In genomic region chr9:21463138-21463590, GRCm38 (mm10) we compare ENCODE assay signal across 8 mouse cellular contexts. TPM values are rescaled to one million over a fixed set of nuclear protein-coding genes. Genes with fewer than 3 reads are reported as not detected.
DNase-seq lines count a peak whose midpoint lies in the region; ATAC-seq lines count a peak whose summit lies in the region.

No protein-coding gene starts in this region.

- peak; percentile 67 for ATAC-seq in frontal cortex, adult (ENCODE audit: low TSS enrichment)
- peak; percentile 92 for ATAC-seq in megakaryocyte, adult 5-6 weeks (ENCODE audit: poor library complexity, severe bottlenecking)

- intact Hi-C loops in heart, postnatal 36 days (cut with DNase I) = loop anchor here (2.0 kb wide), 1 partner anchor 34 kb away; no protein-coding TSS in a partner anchor

- DNase-seq in cerebellum, adult 9-10 months = peak; percentile 39
- no peak for DNase-seq in cerebellum, adult 11 months
- DNase-seq in adrenal gland, adult 18-20 months (ENCODE audit: low spot score in 2 of 2) = peak; percentile 51 to 65
- DNase-seq in heart, postnatal 36 days = peak; percentile 57 to 72
- peak; percentile 31 to 42 for DNase-seq in layer of hippocampus, postnatal 14 days (ENCODE audit: low spot score in 2 of 2)
- peak; percentile 49 for DNase-seq in testis, postnatal 14 days (ENCODE audit: low spot score)

RNA-seq across cellular contexts. Expression of gene Dnm2, which starts 38.5 kb away (rescaled TPM):
- total RNA-seq in adrenal gland, adult 18-20 months (2021) = 100 to 1,000 TPM in 1 of 2 experiments, 10 to 100 TPM in 1; 88.5 to 112 TPM
- 10 to 100 TPM; 63.9 to 72.4 TPM for total RNA-seq in heart, postnatal 36 days (2021)
- total RNA-seq in layer of hippocampus, postnatal 14 days (2021) = 10 to 100 TPM; 70.0 to 77.2 TPM
- 94.9 and 101 TPM in 2 replicates for total RNA-seq in megakaryocyte, adult 5-6 weeks (2015)
- 131 and 144 TPM in 2 replicates for total RNA-seq in megakaryocyte, adult 5-6 weeks (2017)

RNA-seq across cellular contexts. Expression of gene Tmed1, which starts 46.9 kb away (rescaled TPM):
- 10 to 100 TPM; 25.6 to 28.8 TPM for total RNA-seq in adrenal gland, adult 18-20 months (2021)
- 10 to 100 TPM; 44.9 to 46.9 TPM for total RNA-seq in heart, postnatal 36 days (2021)
- 10 to 100 TPM; 13.7 to 15.0 TPM for total RNA-seq in layer of hippocampus, postnatal 14 days (2021)
- total RNA-seq in megakaryocyte, adult 5-6 weeks (2015) = 5.4 and 6.2 TPM in 2 replicates
- 8.7 and 9.3 TPM in 2 replicates for total RNA-seq in megakaryocyte, adult 5-6 weeks (2017)

RNA-seq across cellular contexts. Expression of gene Qtrt1, which starts 51.5 kb away (rescaled TPM):
- 10 to 100 TPM; 15.6 to 18.5 TPM for total RNA-seq in adrenal gland, adult 18-20 months (2021)
- total RNA-seq in heart, postnatal 36 days (2021) = 1 to 10 TPM; 8.0 to 9.5 TPM
- total RNA-seq in layer of hippocampus, postnatal 14 days (2021) = 10 to 100 TPM; 32.0 to 33.9 TPM
- 5.4 and 11.8 TPM in 2 replicates for total RNA-seq in megakaryocyte, adult 5-6 weeks (2015)
- 6.7 and 9.8 TPM in 2 replicates for total RNA-seq in megakaryocyte, adult 5-6 weeks (2017)
